Mouse (Mus musculus) intestine, postnatal 0 days (tissue): Measurements from ENCODE around the gene Aldh16a1. TPM values are rescaled to one million over a fixed set of nuclear protein-coding genes. Genes with fewer than 3 reads are reported as not detected.

Source experiments
- ATAC-seq: fragments of 200-750 bp; cut with Nextera tagmentation; 2 replicates; pipeline ENCODE4 v1.8.0; 2017; ENCODE audit warnings: mild to moderate bottlenecking, moderate TSS enrichment, moderate library complexity
- H3K27ac ChIP-seq: fragments of 300-500 bp; sonication (generic); 2 replicates; pipeline ENCODE4 v1.5.1; 2014; ENCODE audit warnings: mild to moderate bottlenecking, low read depth, low read length, moderate library complexity
- H3K27me3 ChIP-seq: fragments of 300-500 bp; sonication (generic); replicated peaks from 2 replicates; pipeline ENCODE4 v1.6.1; 2014; ENCODE audit warnings: low read length, mixed read lengths; ENCODE audit not compliant: control insufficient read depth, insufficient read depth
- H3K36me3 ChIP-seq: fragments of 300-500 bp; sonication (generic); 2 replicates; pipeline ENCODE4 v1.6.1; 2014; ENCODE audit warnings: mild to moderate bottlenecking, moderate library complexity; ENCODE audit not compliant: control insufficient read depth, insufficient read depth
- H3K4me1 ChIP-seq: fragments of 300-500 bp; sonication (generic); replicated peaks from 2 replicates; pipeline ENCODE4 v1.6.1; 2014; ENCODE audit warnings: antibody characterized with exemption, low read length, mixed read lengths; ENCODE audit not compliant: control insufficient read depth, insufficient read depth
- H3K4me2 ChIP-seq: fragments of 300-500 bp; sonication (generic); replicated peaks from 2 replicates; pipeline ENCODE4 v1.6.1; 2014; ENCODE audit warnings: low read depth, mild to moderate bottlenecking, moderate library complexity
- H3K4me3 ChIP-seq: fragments of 300-500 bp; sonication (generic); 2 replicates; pipeline ENCODE4 v1.5.1; 2014; ENCODE audit warnings: low read depth, low read length
- H3K9ac ChIP-seq: fragments of 300-500 bp; sonication (generic); 2 replicates; pipeline ENCODE4 v1.6.1; 2014; ENCODE audit warnings: mild to moderate bottlenecking, low read depth, low read length
- H3K9me3 ChIP-seq: fragments of 300-500 bp; sonication (generic); 2 replicates; pipeline ENCODE4 v1.6.1; 2016; ENCODE audit warnings: mixed run types; ENCODE audit not compliant: control insufficient read depth
- CTCF ChIP-seq: sonication (generic); IDR thresholded peaks from 2 replicates; pipeline ENCODE4 v1.5.1; 2016; ENCODE audit warnings: low read depth, mild to moderate bottlenecking, control low read depth, antibody characterized with exemption, moderate library complexity
- WGBS: fragments of 180-500 bp; shearing (Covaris S2); extraction: QIAGEN DNeasy Blood & Tissue Kit; methylation state at CpG from one replicate; pipeline ENCODE4 v1.1.7; 2014; 5-methylcytosine and 5-hydroxymethylcytosine counted together
- polyA plus RNA-seq: library from polyadenylated mRNA; unstranded; fragments of >200 nt; fragmentation: Nextera tagmentation; extraction: Ambion mirVana; gene quantifications from 2 replicates; pipeline ENCODE4 v1.2.1, GENCODE M21; 2015

Gene Aldh16a1
- polyA plus RNA-seq, 1 experiment from 2014 or later: 86.8 TPM

DNA sequence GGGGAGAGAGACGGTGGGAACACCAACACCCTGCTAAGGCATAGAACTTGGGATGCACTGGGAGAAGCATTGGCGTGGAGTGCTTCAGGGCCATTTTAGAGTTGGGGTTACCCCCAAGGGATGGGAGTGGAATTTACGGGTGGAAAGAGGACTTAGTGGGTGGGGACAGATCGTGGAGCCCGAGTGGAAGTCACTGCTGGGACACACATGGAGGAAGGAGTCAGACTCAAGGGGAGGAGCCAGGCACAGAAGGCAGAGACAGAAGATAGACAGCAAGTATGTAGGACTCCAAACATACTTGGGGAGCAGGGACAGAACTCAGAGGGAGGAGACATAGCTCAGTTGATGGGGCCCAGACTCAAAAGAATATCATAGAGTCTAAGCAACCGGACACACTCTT is 8.2 kb upstream of the Aldh16a1 start:
- H3K27me3 ChIP-seq: peaks cover 50% of the 10 kb centered on the region
- H3K4me2 ChIP-seq: peak overlapping the region; percentile 71
- TF ChIP-seq CTCF: no peak
- peak overlapping the region; percentile 36 for H3K4me3 ChIP-seq
- ATAC-seq: no peak
- 25% methylated on average over 6 of the region's 6 CpGs for WGBS
- peaks cover 5% of the 10 kb centered on the region; the same call in 1 of the 2 replicates for H3K4me1 ChIP-seq
- H3K27ac ChIP-seq: no peak overlapping the region
- H3K9ac ChIP-seq: 0 out of 2 replicates have a peak overlapping the region, but pooled peaks have one; percentile 7
- peaks cover 28% of the 10 kb centered on the region for H3K36me3 ChIP-seq
- H3K9me3 ChIP-seq: no peaks in the 10 kb centered on the region

DNA sequence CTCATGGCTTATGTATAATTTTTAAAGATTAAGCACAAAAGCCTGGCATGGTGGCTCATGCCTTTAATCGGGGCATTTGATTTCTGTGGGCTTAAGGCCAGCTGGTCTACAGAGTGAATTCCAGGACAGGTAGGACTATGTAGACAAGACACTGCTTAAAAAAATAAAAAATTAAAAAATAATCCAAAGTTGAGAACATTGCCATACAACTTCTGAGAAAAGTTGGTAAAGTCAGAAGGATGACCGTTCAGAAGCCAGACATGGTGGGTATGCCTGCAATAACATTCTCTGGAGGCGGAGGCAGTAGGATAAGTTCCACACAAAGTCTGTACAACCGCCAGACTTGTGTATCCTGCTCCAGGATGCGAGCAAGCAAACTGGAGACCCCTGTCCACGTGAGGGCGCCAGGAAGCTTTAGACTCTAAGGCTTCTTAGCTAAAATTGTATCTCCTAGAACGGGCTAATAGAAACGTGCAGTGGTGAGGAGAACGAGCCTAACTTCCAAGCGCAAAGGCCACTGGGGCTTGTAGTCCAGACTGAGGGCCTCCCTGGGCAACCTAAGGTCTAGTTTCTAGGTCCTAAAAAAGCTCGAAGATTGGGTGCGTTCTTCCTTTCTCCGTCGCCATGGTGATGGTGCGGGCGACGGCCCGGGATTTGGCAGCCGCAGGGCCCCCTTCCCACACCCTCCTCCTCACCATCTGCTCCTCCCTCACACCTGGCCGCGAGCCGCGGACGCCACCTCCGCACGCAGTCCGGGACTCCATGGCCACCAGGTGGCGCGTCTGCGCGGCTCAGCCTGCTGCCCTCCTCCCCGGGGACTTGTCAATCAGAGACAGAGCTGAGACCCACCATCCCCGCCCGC is 7.5 kb upstream of the Aldh16a1 start:
- Histone ChIP-seq H3K9me3 (no peaks in the 10 kb centered on the region), H3K4me2 (peak overlapping the region; percentile 71), H3K9ac (0 out of 2 replicates have a peak overlapping the region, but pooled peaks have one; percentile 7), H3K4me3 (peak overlapping the region; percentile 36), H3K27me3 (peaks cover 45% of the 10 kb centered on the region), H3K27ac (no peak overlapping the region), H3K36me3 (peaks cover 30% of the 10 kb centered on the region), H3K4me1 (peaks cover 5% of the 10 kb centered on the region; the same call in 1 of the 2 replicates)
- TF ChIP-seq CTCF: peak; percentile 89
- 4% methylated on average over 35 of the region's 35 CpGs for WGBS
- ATAC-seq: peak; percentile 71

- Histone ChIP-seq H3K9me3 (no peaks in the 10 kb centered on the region), H3K27ac (no peak overlapping the region), H3K36me3 (peaks cover 34% of the 10 kb centered on the region), H3K4me1 (peaks cover 5% of the 10 kb centered on the region; the same call in 1 of the 2 replicates), H3K27me3 (peaks cover 35% of the 10 kb centered on the region), H3K4me3 (no peak overlapping the region), H3K4me2 (no peak overlapping the region), H3K9ac (no peak overlapping the region)
- WGBS: 89% methylated on average over 3 of the region's 3 CpGs
- ATAC-seq: no peak
- TF ChIP-seq CTCF: no peak
Measured at GRCm38 (mm10) chr7:45160866-45161265, 6.5 kb upstream of the Aldh16a1 start.

GRCm38 (mm10) chr7:45160316-45160800 is 6.0 kb upstream of the Aldh16a1 start:
- TF ChIP-seq CTCF: no peak

GRCm38 (mm10) chr7:45158991-45159390 is 4.6 kb upstream of the Aldh16a1 start:
- H3K4me1 ChIP-seq: peaks cover 7% of the 10 kb centered on the region; the same call in 1 of the 2 replicates
- H3K4me2 ChIP-seq: no peak overlapping the region
- H3K4me3 ChIP-seq: no peak overlapping the region
- peaks cover 16% of the 10 kb centered on the region for H3K27me3 ChIP-seq
- H3K9me3 ChIP-seq: no peaks in the 10 kb centered on the region
- WGBS: 90% methylated on average over 6 of the region's 6 CpGs
- TF ChIP-seq CTCF: no peak
- peaks cover 34% of the 10 kb centered on the region for H3K36me3 ChIP-seq
- no peak overlapping the region for H3K9ac ChIP-seq
- ATAC-seq: no peak
- H3K27ac ChIP-seq: no peak overlapping the region

More at GRCm38 (mm10) chr7:45160316-45160800, 6.0 kb upstream of the Aldh16a1 start:
- H3K27me3 ChIP-seq: peaks cover 30% of the 10 kb centered on the region
- no peak for ATAC-seq
- no peak overlapping the region for H3K9ac ChIP-seq
- WGBS: 89% methylated on average over 6 of the region's 6 CpGs
- peaks cover 34% of the 10 kb centered on the region for H3K36me3 ChIP-seq
- H3K27ac ChIP-seq: no peak overlapping the region
- H3K4me3 ChIP-seq: no peak overlapping the region
- H3K4me1 ChIP-seq: peaks cover 5% of the 10 kb centered on the region; the same call in 1 of the 2 replicates
- H3K9me3 ChIP-seq: no peaks in the 10 kb centered on the region
- H3K4me2 ChIP-seq: no peak overlapping the region

DNA sequence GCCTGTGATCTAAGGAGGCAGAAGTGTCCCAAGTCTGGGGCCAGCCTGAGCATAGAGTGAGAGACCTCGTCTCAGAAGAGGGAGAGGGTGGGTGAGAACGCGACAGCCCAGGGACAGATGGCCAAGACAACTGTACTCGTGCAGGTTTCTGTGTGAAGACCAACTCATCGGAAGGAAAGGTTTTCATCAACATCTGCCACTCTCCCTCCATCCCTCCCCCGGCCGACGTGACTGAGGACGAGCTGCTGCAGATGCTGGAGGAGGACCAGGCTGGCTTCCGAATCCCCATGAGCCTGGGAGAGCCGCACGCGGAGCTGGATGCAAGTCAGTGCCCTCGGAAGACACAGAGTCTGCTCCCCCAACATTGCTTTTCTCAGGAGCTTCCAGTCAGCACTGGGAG is 3.1 kb upstream of the Aldh16a1 start:
- Histone ChIP-seq H3K4me3 (no peak overlapping the region), H3K27me3 (peaks cover 1% of the 10 kb centered on the region; the same call in 1 of the 2 replicates), H3K4me2 (no peak overlapping the region), H3K27ac (no peak overlapping the region), H3K36me3 (peaks cover 34% of the 10 kb centered on the region), H3K4me1 (peaks cover 7% of the 10 kb centered on the region; the same call in 1 of the 2 replicates), H3K9ac (no peak overlapping the region), H3K9me3 (no peaks in the 10 kb centered on the region)
- 88% methylated on average over 14 of the region's 14 CpGs for WGBS
- ATAC-seq: no peak
- no peak for TF ChIP-seq CTCF
